Mouse (Mus musculus) heart, postnatal 36 days (tissue): Measurements from ENCODE around the gene Sh2b1. TPM values are rescaled to one million over a fixed set of nuclear protein-coding genes. Genes with fewer than 3 reads are reported as not detected.

Source experiments
- DNase-seq, 2 experiments: peaks; one replicate each; pipeline ENCODE4 v3.0.0; 2021 to 2022
- intact Hi-C: fragments of 180-260 bp; cut with DNase I; formaldehyde crosslinking; loops from one replicate; pipeline ENCODE4 v1.15.1; 2025
- total RNA-seq, 2 experiments: library from RNA; stranded (reverse); gene quantifications; 2 replicates each; pipeline ENCODE4 v1.2.3; 2021

Gene Sh2b1
- total RNA-seq, 2 experiments from 2014 or later: 40.0 to 42.2 TPM

- intact Hi-C loops: loop anchor here (2.0 kb wide), 2 partner anchors 30 to 46 kb away; partner anchors contain the start of gene Sh2b1
- peak; percentile 99 for DNase-seq
These were observed 46.4 kb downstream of the Sh2b1 start, which contains the start of gene Rabep2 for GRCm38 (mm10) chr7:126428631-126429502. Gene Rabep2 (plus strand): TSS chr7:126428759.

DNA sequence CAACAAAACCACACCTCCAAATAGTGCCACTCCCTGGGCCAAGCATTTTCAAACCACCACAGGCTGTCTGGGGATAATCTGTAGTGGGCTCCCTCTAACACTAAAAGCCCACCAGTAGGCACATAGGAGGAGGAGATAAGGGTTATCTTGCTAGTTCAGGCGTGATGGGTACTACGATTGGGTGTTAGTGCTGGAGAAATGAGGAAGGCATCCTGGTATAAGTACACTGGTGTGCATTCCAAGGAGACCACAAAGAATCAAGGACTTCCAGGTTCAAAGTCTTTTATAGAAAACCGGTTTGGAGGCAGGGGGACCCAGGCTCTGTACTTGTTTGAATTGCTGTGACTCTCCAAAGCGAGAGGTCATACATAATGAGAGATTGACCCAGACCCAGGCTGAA lies 47.1 kb downstream of the Sh2b1 start:
- DNase-seq: no peak
- intact Hi-C loops: loop anchor here (2.0 kb wide), 2 partner anchors 29 to 47 kb away; partner anchors contain the start of gene Sh2b1

DNA sequence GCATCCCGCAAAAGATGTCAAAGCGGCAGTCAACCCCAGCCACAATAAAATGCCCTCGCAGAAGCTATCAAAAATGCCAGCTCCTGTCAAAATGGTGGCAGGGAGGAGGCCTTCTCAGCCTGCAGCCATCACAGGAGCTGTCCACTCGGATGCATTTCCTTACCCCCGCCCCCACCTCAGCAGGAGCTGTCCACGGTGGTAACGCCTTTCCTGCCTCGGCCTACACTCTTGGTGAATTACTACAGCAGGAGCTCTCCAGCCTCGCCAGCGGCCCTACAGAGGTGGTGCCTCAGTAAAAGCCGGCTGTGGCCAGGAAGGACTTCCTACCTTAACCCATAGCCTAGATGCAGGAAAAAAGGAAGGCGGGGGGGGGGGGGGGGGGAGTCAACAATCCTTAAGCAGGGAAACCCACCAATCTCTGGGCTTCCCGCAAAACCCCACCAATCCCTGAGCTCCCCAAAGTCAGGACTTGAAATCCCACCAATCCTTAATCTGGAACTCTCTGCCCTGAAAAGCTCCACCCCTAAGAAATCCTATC lies 47.8 kb downstream of the Sh2b1 start:
- DNase-seq: no peak
- intact Hi-C loops: no loop called here

DNA sequence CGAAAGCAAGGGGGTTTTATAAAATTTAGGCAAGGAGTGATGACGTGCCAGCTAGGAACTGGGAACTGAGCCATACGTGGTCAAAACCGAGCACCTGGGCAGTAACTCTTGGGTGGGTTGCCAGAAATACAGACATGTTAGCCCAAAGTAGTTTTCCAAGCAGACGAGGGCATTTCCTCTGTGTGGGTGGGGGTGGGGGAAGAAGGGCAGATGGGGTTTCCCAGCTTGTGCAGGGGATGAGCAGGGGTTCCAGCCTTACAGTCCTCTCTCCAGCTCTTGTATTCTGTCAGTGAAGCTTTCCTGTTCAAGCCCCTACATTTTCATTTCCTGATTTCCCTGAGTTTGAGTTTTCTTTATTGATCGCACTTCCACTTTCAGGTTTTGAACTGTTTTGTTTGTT lies 51.1 kb downstream of the Sh2b1 start:
- intact Hi-C loops: no loop called here
- no peak for DNase-seq

DNA sequence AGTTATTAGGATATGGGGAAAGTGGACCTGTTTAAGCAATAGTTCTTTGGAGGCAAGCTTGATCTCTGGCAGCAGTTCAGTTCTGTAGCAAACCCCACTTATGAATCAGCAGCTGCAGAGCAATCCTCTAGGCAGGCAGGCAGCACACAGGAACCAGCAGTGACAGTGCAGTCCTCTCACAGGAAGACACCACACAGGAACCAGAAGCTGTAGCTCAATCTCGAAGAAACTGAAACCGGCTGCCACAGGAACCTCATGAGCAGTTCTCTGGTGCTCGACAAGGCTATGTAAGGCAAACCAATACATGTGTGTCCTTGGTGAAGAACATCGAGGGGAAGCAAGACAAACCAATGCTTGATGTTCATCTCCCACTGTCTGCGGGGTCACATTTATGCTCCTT lies 53.5 kb downstream of the Sh2b1 start:
- intact Hi-C loops: no loop called here
- DNase-seq: no peak

- DNase-seq: no peak
- intact Hi-C loops: no loop called here
These were observed 56.7 kb downstream of the Sh2b1 start for GRCm38 (mm10) chr7:126418496-126418895.

DNA sequence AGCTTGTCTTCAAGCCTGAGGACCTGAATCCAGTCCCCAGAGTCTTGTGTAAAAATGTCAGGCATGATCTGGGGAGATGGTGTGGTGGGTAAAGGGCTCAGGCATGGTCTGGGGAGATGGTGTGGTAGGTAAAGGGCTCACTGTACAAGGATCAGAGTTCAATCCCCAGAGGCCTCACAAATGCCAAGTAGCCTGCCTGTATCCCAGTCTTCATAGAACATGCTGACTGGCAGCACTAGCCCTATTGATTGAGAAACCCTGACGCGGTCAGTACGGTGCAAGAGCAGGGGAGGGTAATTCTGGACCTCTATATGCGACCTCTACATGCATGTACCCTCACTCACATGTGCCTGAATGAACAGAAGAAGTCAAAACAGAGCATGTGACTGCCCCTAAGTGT lies 57.6 kb downstream of the Sh2b1 start:
- DNase-seq: no peak
- intact Hi-C loops: no loop called here

DNA sequence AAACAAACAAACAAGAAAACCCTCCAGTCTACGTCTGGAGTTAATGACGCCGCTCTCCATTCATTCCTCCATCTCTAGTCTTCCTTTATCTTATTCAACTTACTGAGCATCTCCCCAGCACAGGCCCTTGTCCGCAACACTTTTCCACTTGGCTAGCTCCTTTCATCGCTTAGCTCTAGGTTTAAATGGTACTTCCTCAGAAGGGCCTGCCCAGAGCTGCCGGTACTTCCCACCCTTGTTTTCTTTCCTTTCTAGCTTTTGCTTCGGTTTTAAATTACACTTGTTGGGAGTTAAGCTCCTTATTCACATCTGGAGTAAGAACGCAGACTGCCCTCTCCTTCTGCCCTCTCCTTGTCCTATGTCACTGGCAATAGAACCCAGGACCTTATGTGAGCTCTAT lies 58.2 kb downstream of the Sh2b1 start:
- intact Hi-C loops: no loop called here
- no peak for DNase-seq

Other genes with a start within 250 kb of the Sh2b1 start
- gene Sbk1, start 202.8 kb downstream of the Sh2b1 start, total RNA-seq: 10 to 100 TPM; 76.8 to 94.9 TPM
- gene Lat, start 105.9 kb downstream of the Sh2b1 start, total RNA-seq: under 1 TPM in 1 of 2 experiments, not detected in 1; 0.33 TPM
- gene Spns1, start 98.0 kb downstream of the Sh2b1 start, total RNA-seq: 10 to 100 TPM; 31.5 to 33.1 TPM
- gene Nfatc2ip, start 78.7 kb downstream of the Sh2b1 start, total RNA-seq: 1 to 10 TPM; 3.9 to 4.6 TPM
- 1 to 10 TPM in 1 of 2 experiments, under 1 TPM in 1; 0.44 to 1.5 TPM for gene Cd19, start 60.5 kb downstream of the Sh2b1 start, total RNA-seq
- 1 to 10 TPM; 7.5 to 9.0 TPM for gene Rabep2, start 46.7 kb downstream of the Sh2b1 start, total RNA-seq
- 1 to 10 TPM; 1.1 to 1.2 TPM for gene Atp2a1, start 12.3 kb downstream of the Sh2b1 start, total RNA-seq
- gene Tufm, start 11.9 kb upstream of the Sh2b1 start, total RNA-seq: 100 to 1,000 TPM; 287 to 327 TPM
- 10 to 100 TPM; 37.1 to 37.9 TPM for gene Atxn2l, start 28.0 kb upstream of the Sh2b1 start, total RNA-seq
- gene Eif3c, start 91.0 kb upstream of the Sh2b1 start, total RNA-seq: 100 to 1,000 TPM; 156 to 157 TPM
- gene Apobr, start 109.5 kb upstream of the Sh2b1 start, total RNA-seq: under 1 TPM; 0.41 to 0.53 TPM
- gene Cln3, start 110.4 kb upstream of the Sh2b1 start, total RNA-seq: 10 to 100 TPM; 14.8 to 16.3 TPM
- gene Il27, start 119.5 kb upstream of the Sh2b1 start, total RNA-seq: not detected
- 1 to 10 TPM; 7.2 to 9.9 TPM for gene Nupr1, start 155.4 kb upstream of the Sh2b1 start, total RNA-seq
- gene Sgf29, start 173.9 kb upstream of the Sh2b1 start, total RNA-seq: 10 to 100 TPM; 21.8 to 25.2 TPM
- 10 to 100 TPM; 30.3 to 43.0 TPM for gene Sult1a1, start 201.0 kb upstream of the Sh2b1 start, total RNA-seq
- 10 to 100 TPM; 47.0 to 60.8 TPM for gene Bola2, start 220.0 kb upstream of the Sh2b1 start, total RNA-seq
- gene Slx1b, start 220.4 kb upstream of the Sh2b1 start, total RNA-seq: 1 to 10 TPM; 4.4 to 5.9 TPM
- 1 to 10 TPM; 7.8 to 9.9 TPM for gene Coro1a, start 232.4 kb upstream of the Sh2b1 start, total RNA-seq